Mouse (Mus musculus) kidney, postnatal 10 days (tissue): ENCODE results near the gene D630003M21Rik.

ENCODE experiments used
- DNase-seq: peaks from one replicate; pipeline ENCODE4 v3.0.0; 2021; ENCODE audit warnings: mixed read lengths

Gene D630003M21Rik

GRCm38 (mm10) chr2:158138778-158139177 is 90.2 kb downstream of the D630003M21Rik start:
- no peak for DNase-seq

GRCm38 (mm10) chr2:158137771-158138170 is 91.3 kb downstream of the D630003M21Rik start:
- DNase-seq: no peak

GRCm38 (mm10) chr2:158136205-158136604 is 92.8 kb downstream of the D630003M21Rik start:
- peak; percentile 73 for DNase-seq

- DNase-seq: no peak
Measured at GRCm38 (mm10) chr2:158133050-158133449, 96.0 kb downstream of the D630003M21Rik start.
